Mouse (Mus musculus) retina, adult 2 months (tissue): ENCODE measurements at regions not wholly inside any gene's neighbourhood (a gene's known extent, or its start where the extent isn't known, plus 50 kb on each side); places are given as distances from the start of the nearest gene placed in this dataset.

Experiments used
- DNase-seq: peaks from one replicate; pipeline ENCODE4 v3.0.0-alpha.2; 2012; ENCODE audit warnings: low read depth, low spot score

DNA sequence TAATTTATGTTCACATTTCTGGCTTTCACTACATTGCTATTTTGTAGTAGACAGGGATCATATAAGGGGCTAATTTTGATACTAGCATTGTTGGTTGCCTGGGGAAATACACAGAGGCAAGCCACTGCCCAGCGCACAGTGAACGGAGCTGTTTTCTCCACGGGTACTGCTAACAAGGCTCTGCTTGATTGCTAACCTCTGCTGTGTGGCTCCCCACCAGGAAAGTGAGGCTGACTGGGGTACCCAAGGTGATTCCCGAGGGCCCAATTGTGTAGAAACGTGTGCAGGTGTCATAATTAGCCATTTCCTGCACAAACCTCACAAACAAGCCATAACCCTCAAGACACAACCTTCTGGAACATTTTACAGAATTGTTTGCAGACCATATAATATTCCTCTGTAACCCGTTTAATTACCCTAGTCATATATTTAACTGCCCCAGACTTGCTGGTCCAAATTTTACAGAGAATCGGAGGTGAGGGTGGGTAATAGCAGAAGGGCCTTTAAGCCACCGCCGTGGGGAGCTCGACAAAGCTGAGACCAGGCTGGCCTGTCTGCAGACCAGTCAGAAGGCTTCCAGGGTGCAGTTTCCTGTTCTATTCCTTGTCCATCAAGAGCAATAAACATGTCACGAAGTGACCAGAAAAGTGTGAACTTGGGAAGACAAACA lies 170.9 kb downstream of the Fam169b start:
- no peak for DNase-seq

DNA sequence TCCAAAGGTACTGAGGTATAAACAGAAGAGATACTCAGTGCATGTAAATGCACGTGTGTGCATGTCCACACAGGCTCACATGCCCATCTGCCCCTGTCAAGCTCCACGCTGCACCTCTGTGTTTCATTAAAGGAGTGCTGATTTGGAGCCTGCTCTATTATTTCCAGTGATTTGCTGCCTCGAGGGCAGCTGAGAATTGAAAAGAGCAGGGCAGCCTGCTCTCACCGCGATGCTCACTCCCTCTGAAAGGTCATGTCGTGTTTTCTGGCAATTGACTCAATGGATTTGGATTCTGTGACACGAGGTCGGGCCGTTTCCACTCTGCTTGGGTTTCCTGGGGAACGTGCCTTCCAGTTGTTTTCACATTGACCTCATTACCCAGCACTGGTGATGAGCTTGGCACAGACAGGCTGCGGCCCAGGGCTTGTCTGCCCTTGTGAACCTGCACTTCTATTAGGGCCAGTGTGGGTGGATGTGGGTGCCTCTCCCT lies 167.1 kb downstream of the Fam169b start:
- peak; percentile 25 for DNase-seq

DNA sequence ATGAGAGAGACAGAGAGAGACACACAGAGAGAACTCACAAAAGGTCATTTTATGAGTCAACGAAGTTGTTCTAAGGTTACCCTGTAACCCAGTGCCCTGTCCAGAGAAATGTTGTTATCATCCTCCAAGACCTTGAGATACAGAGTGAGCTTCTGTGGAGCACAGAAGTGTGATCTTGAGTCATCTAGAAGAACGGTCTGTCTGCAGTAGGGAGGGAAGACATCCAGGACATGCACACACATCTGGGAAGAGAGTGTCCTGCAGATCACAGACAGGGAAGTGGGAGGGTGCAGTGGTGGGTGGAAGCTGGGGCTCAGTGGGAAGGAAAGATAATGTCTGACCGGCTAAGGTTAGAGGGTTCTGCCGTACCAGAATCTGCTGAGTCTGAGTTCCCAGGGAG lies 155.3 kb downstream of the Fam169b start:
- DNase-seq: no peak

DNA sequence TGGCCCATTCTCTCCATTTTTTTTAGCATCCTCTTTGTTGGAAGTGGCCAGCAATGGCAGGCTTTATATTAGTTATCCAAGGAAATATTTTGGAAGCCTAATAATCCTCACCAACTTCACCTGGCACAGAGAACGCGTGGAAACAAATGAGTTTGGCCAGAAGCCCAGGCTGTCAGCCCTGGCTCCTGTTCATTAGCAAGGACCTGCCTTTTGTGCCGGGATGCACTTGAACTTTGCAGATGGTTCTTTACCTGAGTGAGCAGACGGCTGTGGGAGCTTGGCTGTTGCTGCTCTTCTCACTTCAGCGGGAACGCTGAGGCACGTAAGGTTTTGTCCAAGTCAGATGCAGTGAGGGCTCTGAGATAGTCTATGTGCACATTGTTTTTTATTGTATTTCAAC lies 142.3 kb downstream of the Fam169b start:
- DNase-seq: no peak

DNA sequence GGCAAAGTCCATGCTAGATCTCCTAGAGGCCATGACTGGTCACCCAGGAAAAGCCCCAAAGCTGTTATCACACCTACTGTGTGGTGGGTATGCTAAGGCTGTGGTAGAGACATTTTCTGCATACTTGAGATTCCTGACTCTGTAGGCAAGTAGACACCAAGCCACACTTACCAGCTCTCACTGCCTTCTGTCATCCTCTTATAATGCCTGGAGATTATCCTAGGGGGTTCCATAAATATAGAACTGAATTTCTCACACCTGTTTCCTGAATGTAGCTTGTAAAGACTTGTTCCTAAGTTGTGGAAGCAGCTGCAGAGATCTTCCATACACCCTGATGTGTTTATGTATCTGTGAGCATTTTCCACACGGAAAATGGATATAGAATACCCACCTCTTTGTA lies 139.1 kb downstream of the Fam169b start:
- DNase-seq: no peak
